ENCODE assay signal across 17 mouse cellular contexts in genomic region chr8:127814785-127815523, GRCm38 (mm10).
DNase-seq lines count a peak whose midpoint lies in the region; ATAC-seq and TF ChIP-seq lines count a peak whose summit lies in the region.
"Had no signal": no experiment of that assay in that cellular context is flagged by ENCODE, and none has a peak within 500 bp of the region (broad histone marks: within the 10 kb centered on the region; RNA-seq: fewer than 3 reads in every experiment).

No protein-coding gene starts in this region.

- no peaks in the 10 kb centered on the region for H3K36me3 ChIP-seq in forebrain, embryonic 10.5 days (replicated peaks)
- no peaks in the 10 kb centered on the region for H3K36me3 ChIP-seq in intestine, postnatal 0 days (ENCODE audit: control insufficient read depth, insufficient read depth)
- H3K36me3 ChIP-seq: forebrain, embryonic 15.5 days; G1E; midbrain, embryonic 15.5 days had no signal

- intact Hi-C loops in heart, postnatal 10 days (cut with DNase I), result no loop called here

- no peaks in the 10 kb centered on the region for H3K9me3 ChIP-seq in forebrain, embryonic 10.5 days
- no peaks in the 10 kb centered on the region for H3K9me3 ChIP-seq in intestine, postnatal 0 days (ENCODE audit: control insufficient read depth)
- H3K9me3 ChIP-seq: forebrain, embryonic 15.5 days; midbrain, embryonic 15.5 days had no signal

- DNase-seq in heart, adult 11 months, result peak; percentile 87
- no peak for DNase-seq in heart, postnatal 10 days
- DNase-seq in T-cell, adult 2 months (ENCODE audit: low spot score), result peak; percentile 17
- peak; percentile 58 for DNase-seq in thymus, postnatal 14 days
- no peak for DNase-seq in forebrain, embryonic 10.5 days (ENCODE audit: extremely low spot score, low spot score)
- DNase-seq: adrenal gland, postnatal 25 days; heart, postnatal 14 days; lung, postnatal 4 days; right cerebral cortex, postnatal 25 days had no signal

- H3K4me3 ChIP-seq in forebrain, embryonic 10.5 days, result no peak overlapping the region
- no peak overlapping the region for H3K4me3 ChIP-seq in intestine, postnatal 0 days (ENCODE audit: low read depth, low read length)
- H3K4me3 ChIP-seq: forebrain, embryonic 15.5 days; midbrain, embryonic 15.5 days had no signal

- TF ChIP-seq CTCF in intestine, postnatal 0 days (IDR thresholded peaks at IDR 0.05; ENCODE audit: low read depth), result no peak

- H3K27ac ChIP-seq in forebrain, embryonic 10.5 days, result no peak overlapping the region
- H3K27ac ChIP-seq in intestine, postnatal 0 days (ENCODE audit: low read depth, low read length), result no peak overlapping the region
- H3K27ac ChIP-seq: forebrain, embryonic 15.5 days; midbrain, embryonic 15.5 days; stomach, postnatal 0 days had no signal

- peak; percentile 98 for ATAC-seq in megakaryocyte progenitor cell, adult 5-6 weeks (replicated peaks; ENCODE audit: poor library complexity)
- no peak for ATAC-seq in erythroblast, adult 5-6 weeks (replicated peaks; ENCODE audit: low FRiP score, poor library complexity, severe bottlenecking)
- ATAC-seq in intestine, postnatal 0 days, result no peak
- ATAC-seq: forebrain, embryonic 15.5 days; midbrain, embryonic 15.5 days had no signal

- 83% methylated on average over 9 of the region's 9 CpGs for WGBS in forebrain, embryonic 10.5 days
- WGBS in intestine, postnatal 0 days, result 79% methylated on average over 9 of the region's 9 CpGs

- no peak overlapping the region for H3K9ac ChIP-seq in intestine, postnatal 0 days (ENCODE audit: low read depth, low read length)
- H3K9ac ChIP-seq: forebrain, embryonic 15.5 days; midbrain, embryonic 15.5 days had no signal

- no peak overlapping the region for H3K4me2 ChIP-seq in intestine, postnatal 0 days (replicated peaks; ENCODE audit: low read depth)
- H3K4me2 ChIP-seq: forebrain, embryonic 15.5 days; liver, embryonic 11.5 days; midbrain, embryonic 15.5 days had no signal

- H3K4me1 ChIP-seq in forebrain, embryonic 10.5 days, result no peaks in the 10 kb centered on the region
- no peaks in the 10 kb centered on the region for H3K4me1 ChIP-seq in intestine, postnatal 0 days (replicated peaks; ENCODE audit: control insufficient read depth, insufficient read depth, low read length)
- H3K4me1 ChIP-seq: forebrain, embryonic 15.5 days; midbrain, embryonic 15.5 days had no signal

- no peaks in the 10 kb centered on the region for H3K27me3 ChIP-seq in forebrain, embryonic 10.5 days (ENCODE audit: poor library complexity, severe bottlenecking)
- H3K27me3 ChIP-seq in intestine, postnatal 0 days (replicated peaks; ENCODE audit: control insufficient read depth, insufficient read depth, low read length), result no peaks in the 10 kb centered on the region
- H3K27me3 ChIP-seq: forebrain, embryonic 15.5 days; midbrain, embryonic 15.5 days had no signal

Comparison
In these comparisons a context has a peak if more than half of its experiments do, and no peak if none do; other contexts are left out.
1. DNase-seq: peak in heart, adult 11 months (single experiment), T-cell, adult 2 months (single experiment) and thymus, postnatal 14 days (single experiment); none in heart, postnatal 10 days (0 of 2) and forebrain, embryonic 10.5 days (single experiment).